Comparison of ENCODE assay signal across 11 mouse cellular contexts in the genomic region with DNA sequence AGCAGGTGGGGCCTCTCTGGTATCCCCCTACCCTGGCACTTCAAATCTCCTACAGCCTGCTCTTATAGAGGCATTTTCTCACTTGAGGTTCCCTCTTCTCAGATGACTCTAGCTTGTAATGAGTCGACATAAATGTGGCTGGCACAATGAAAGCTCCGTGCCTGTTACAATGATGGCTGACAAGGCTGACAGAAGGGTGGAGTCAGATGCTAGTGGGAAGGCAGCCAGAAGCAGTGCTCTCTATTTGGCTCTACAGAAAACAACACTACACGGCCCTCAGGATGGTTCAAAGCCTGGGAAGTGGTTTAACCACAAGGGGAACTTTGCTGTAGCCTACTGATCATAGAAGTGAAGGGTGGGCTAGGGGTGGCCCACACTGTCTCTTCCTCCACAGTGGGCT. TPM values are rescaled to one million over a fixed set of nuclear protein-coding genes. Genes with fewer than 3 reads are reported as not detected.
DNase-seq lines count a peak whose midpoint lies in the region; ATAC-seq lines count a peak whose summit lies in the region.
"Had no signal": no experiment of that assay in that cellular context is flagged by ENCODE, and none has a peak within 500 bp of the region (broad histone marks: within the 10 kb centered on the region; RNA-seq: fewer than 3 reads in every experiment).

No protein-coding gene starts in this region.

- H3K4me1 ChIP-seq in hindbrain, embryonic 15.5 days (replicated peaks) = no peaks in the 10 kb centered on the region
- H3K4me1 ChIP-seq in hindbrain, embryonic 11.5 days (replicated peaks; ENCODE audit: control insufficient read depth, insufficient read depth, low read length) = no peaks in the 10 kb centered on the region
- peaks cover 10% of the 10 kb centered on the region for H3K4me1 ChIP-seq in forebrain, embryonic 12.5 days

- no peak for DNase-seq in hindbrain, embryonic 11.5 days (ENCODE audit: low spot score)
- peak; percentile 15 for DNase-seq in thymus, postnatal 25 days
- DNase-seq in thymus, adult 18-20 months = no peak
- no peak for DNase-seq in urinary bladder, adult 2 months (ENCODE audit: low spot score)
- DNase-seq in adrenal gland, postnatal 25 days = no peak
- no peak for DNase-seq in kidney, adult 11 months
- DNase-seq: adrenal gland, adult 8-10 months; cerebellum, adult 9-10 months had no signal

- no peak overlapping the region for H3K9ac ChIP-seq in hindbrain, embryonic 15.5 days
- H3K9ac ChIP-seq in hindbrain, embryonic 11.5 days (ENCODE audit: low read depth, low read length) = no peak overlapping the region
- no peak overlapping the region for H3K9ac ChIP-seq in forebrain, embryonic 12.5 days
- H3K9ac ChIP-seq: hindbrain, embryonic 12.5 days had no signal

- peaks cover 7% of the 10 kb centered on the region; the same call in 1 of the 2 replicates for H3K36me3 ChIP-seq in hindbrain, embryonic 15.5 days
- H3K36me3 ChIP-seq in hindbrain, embryonic 11.5 days (ENCODE audit: control insufficient read depth, insufficient read depth, low read length) = no peaks in the 10 kb centered on the region
- peaks cover 6% of the 10 kb centered on the region for H3K36me3 ChIP-seq in forebrain, embryonic 12.5 days (replicated peaks)

- H3K9me3 ChIP-seq in hindbrain, embryonic 15.5 days = no peaks in the 10 kb centered on the region
- no peaks in the 10 kb centered on the region for H3K9me3 ChIP-seq in hindbrain, embryonic 11.5 days (ENCODE audit: control insufficient read depth, low read length)
- no peaks in the 10 kb centered on the region for H3K9me3 ChIP-seq in forebrain, embryonic 12.5 days
- H3K9me3 ChIP-seq: hindbrain, embryonic 12.5 days had no signal

- no peak overlapping the region for H3K4me3 ChIP-seq in hindbrain, embryonic 15.5 days
- no peak overlapping the region for H3K4me3 ChIP-seq in hindbrain, embryonic 11.5 days (ENCODE audit: low read depth, low read length)
- H3K4me3 ChIP-seq in forebrain, embryonic 12.5 days (replicated peaks) = no peak overlapping the region
- H3K4me3 ChIP-seq: hindbrain, embryonic 12.5 days had no signal

- H3K27ac ChIP-seq in hindbrain, embryonic 15.5 days (replicated peaks) = no peak overlapping the region
- H3K27ac ChIP-seq in hindbrain, embryonic 11.5 days (ENCODE audit: low read depth, low read length) = no peak overlapping the region
- H3K27ac ChIP-seq in forebrain, embryonic 12.5 days = peak overlapping the region; percentile 65
- H3K27ac ChIP-seq: hindbrain, embryonic 12.5 days had no signal

- 31% methylated on average over 3 of the region's 3 CpGs for WGBS in hindbrain, embryonic 15.5 days
- 59% methylated on average over 3 of the region's 3 CpGs for WGBS in hindbrain, embryonic 11.5 days
- 22% methylated on average over 3 of the region's 3 CpGs for WGBS in forebrain, embryonic 12.5 days

- H3K27me3 ChIP-seq in hindbrain, embryonic 15.5 days = no peaks in the 10 kb centered on the region
- H3K27me3 ChIP-seq in hindbrain, embryonic 11.5 days (ENCODE audit: control insufficient read depth, insufficient read depth, low read length) = no peaks in the 10 kb centered on the region
- H3K27me3 ChIP-seq in forebrain, embryonic 12.5 days = no peaks in the 10 kb centered on the region
- H3K27me3 ChIP-seq: hindbrain, embryonic 12.5 days had no signal

- H3K4me2 ChIP-seq in hindbrain, embryonic 15.5 days = no peak overlapping the region
- H3K4me2 ChIP-seq in hindbrain, embryonic 11.5 days (replicated peaks; ENCODE audit: low read depth, low read length) = no peak overlapping the region
- no peak overlapping the region for H3K4me2 ChIP-seq in forebrain, embryonic 12.5 days
- H3K4me2 ChIP-seq: hindbrain, embryonic 12.5 days had no signal

- ATAC-seq in hindbrain, embryonic 15.5 days (ENCODE audit: low FRiP score, low read depth) = peak; percentile 30; the same call in 1 of the 2 replicates
- ATAC-seq in hindbrain, embryonic 11.5 days (ENCODE audit: low FRiP score) = no peak
- ATAC-seq in forebrain, embryonic 12.5 days (ENCODE audit: low FRiP score) = peak; percentile 39; the same call in 1 of the 2 replicates

RNA-seq across cellular contexts. Expression of a gene that starts 31.8 kb away (rescaled TPM):
- polyA plus RNA-seq in hindbrain, embryonic 15.5 days (2015; fragmentation: Nextera tagmentation; extraction: Ambion mirVana) = 8.2 and 8.4 TPM in 2 replicates
- 11.7 and 13.6 TPM in 2 replicates for polyA plus RNA-seq in hindbrain, embryonic 11.5 days (2014; fragmentation: Nextera tagmentation; extraction: Ambion mirVana)
- 6.7 and 7.3 TPM in 2 replicates for polyA plus RNA-seq in forebrain, embryonic 12.5 days (2016; fragmentation: Nextera tagmentation; extraction: Ambion mirVana)
- 71.6 and 95.8 TPM in 2 replicates for polyA plus RNA-seq in urinary bladder, adult 2 months (2012; rRNA removed)
- 9.1 and 10.0 TPM in 2 replicates for total RNA-seq in adrenal gland, postnatal 25 days (2021)

RNA-seq across cellular contexts. Expression of a gene that starts 60.0 kb away (rescaled TPM):
- polyA plus RNA-seq in hindbrain, embryonic 15.5 days (2015; fragmentation: Nextera tagmentation; extraction: Ambion mirVana) = 71.3 and 75.7 TPM in 2 replicates
- polyA plus RNA-seq in hindbrain, embryonic 11.5 days (2014; fragmentation: Nextera tagmentation; extraction: Ambion mirVana) = 59.2 and 62.6 TPM in 2 replicates
- polyA plus RNA-seq in forebrain, embryonic 12.5 days (2016; fragmentation: Nextera tagmentation; extraction: Ambion mirVana) = 65.4 and 69.9 TPM in 2 replicates
- 35.8 and 63.0 TPM in 2 replicates for polyA plus RNA-seq in urinary bladder, adult 2 months (2012; rRNA removed)
- total RNA-seq in adrenal gland, postnatal 25 days (2021) = 98.6 and 99.7 TPM in 2 replicates
